Mouse (Mus musculus) midbrain, embryonic 12.5 days (tissue): Measurements from ENCODE around the gene Taar7a. TPM values are rescaled to one million over a fixed set of nuclear protein-coding genes. Genes with fewer than 3 reads are reported as not detected.

Experiments used
- polyA plus RNA-seq: library from polyadenylated mRNA; unstranded; fragments of >200 nt; fragmentation: Nextera tagmentation; extraction: Ambion mirVana; gene quantifications from 2 replicates; pipeline ENCODE4 v1.2.1, GENCODE M21; 2016

The Taar7a gene
- polyA plus RNA-seq, 1 experiment from 2014 or later = not detected

Other genes starting within 250 kb of the Taar7a start
- gene Rps12, start 206.2 kb downstream of the Taar7a start, polyA plus RNA-seq = 101 and 104 TPM in 2 replicates
- gene Slc18b1, start 196.5 kb downstream of the Taar7a start, polyA plus RNA-seq = 16.4 and 18.3 TPM in 2 replicates
- not detected in 2 replicates for gene Vnn3, start 142.0 kb downstream of the Taar7a start, polyA plus RNA-seq
- 1.6 and 1.9 TPM in 2 replicates for gene Vnn1, start 98.8 kb downstream of the Taar7a start, polyA plus RNA-seq
- not detected in 2 replicates for gene Taar1, start 73.1 kb downstream of the Taar7a start, polyA plus RNA-seq
- gene Taar2, start 54.9 kb downstream of the Taar7a start, polyA plus RNA-seq = not detected in 2 replicates
- not detected in 2 replicates for gene Taar3, start 43.9 kb downstream of the Taar7a start, polyA plus RNA-seq
- not detected in 2 replicates for gene Taar4, start 33.0 kb downstream of the Taar7a start, polyA plus RNA-seq
- gene Taar5, start 22.8 kb downstream of the Taar7a start, polyA plus RNA-seq = not detected in 2 replicates
- gene Taar6, start 7.8 kb downstream of the Taar7a start, polyA plus RNA-seq = not detected in 2 replicates
- gene Taar7b, start 6.5 kb upstream of the Taar7a start, polyA plus RNA-seq = not detected in 2 replicates
- not detected in 2 replicates for gene Taar7d, start 33.7 kb upstream of the Taar7a start, polyA plus RNA-seq
- gene Taar7e, start 44.1 kb upstream of the Taar7a start, polyA plus RNA-seq = not detected in 2 replicates
- not detected in 2 replicates for gene Taar7f, start 56.0 kb upstream of the Taar7a start, polyA plus RNA-seq
- gene Taar8a, start 83.0 kb upstream of the Taar7a start, polyA plus RNA-seq = not detected in 2 replicates
- not detected in 2 replicates for gene Taar8b, start 98.8 kb upstream of the Taar7a start, polyA plus RNA-seq
- not detected in 2 replicates for gene Taar8c, start 108.4 kb upstream of the Taar7a start, polyA plus RNA-seq
- not detected in 2 replicates for gene Taar9, start 116.1 kb upstream of the Taar7a start, polyA plus RNA-seq
- gene Stx7, start 155.8 kb upstream of the Taar7a start, polyA plus RNA-seq = 113 and 130 TPM in 2 replicates
- gene Moxd1, start 230.0 kb upstream of the Taar7a start, polyA plus RNA-seq = 1.8 and 2.0 TPM in 2 replicates